Mouse (Mus musculus) heart, adult 2 months (tissue): ENCODE data around the gene Syngr3. TPM values are rescaled to one million over a fixed set of nuclear protein-coding genes. Genes with fewer than 3 reads are reported as not detected.

Experiments used
- DNase-seq, 2 experiments: peaks; one replicate each; pipeline ENCODE4 v3.0.0; 2021
- H3K27ac ChIP-seq: fragments of 200-600 bp; 2 replicates; pipeline ENCODE4 v1.8.1; 2022
- H3K27me3 ChIP-seq: fragments of 200-500 bp; 2 replicates; pipeline ENCODE4 v1.6.1; 2012; ENCODE audit warnings: mild to moderate bottlenecking, low read length, inconsistent platforms, mixed read lengths; ENCODE audit not compliant: control insufficient read depth, insufficient read depth
- H3K36me3 ChIP-seq: fragments of 200-500 bp; 2 replicates; pipeline ENCODE4 v1.6.1; 2012; ENCODE audit warnings: low read length, inconsistent platforms; ENCODE audit not compliant: control insufficient read depth, insufficient read depth
- H3K4me1 ChIP-seq: fragments of 200-500 bp; 2 replicates; pipeline ENCODE4 v1.6.1; 2011; ENCODE audit warnings: low read length; ENCODE audit not compliant: control insufficient read depth, insufficient read depth
- H3K4me3 ChIP-seq: fragments of 200-600 bp; 2 replicates; pipeline ENCODE4 v1.8.1; 2022
- H3K79me2 ChIP-seq: fragments of 200-500 bp; replicated peaks from 2 replicates; pipeline ENCODE4 v1.6.1; 2012; ENCODE audit warnings: mild to moderate bottlenecking, inconsistent platforms, low read length, moderate library complexity, mixed read lengths; ENCODE audit not compliant: control insufficient read depth, insufficient read depth
- H3K9ac ChIP-seq: fragments of 200-500 bp; 2 replicates; pipeline ENCODE4 v1.6.1; 2012; ENCODE audit warnings: low read depth, mild to moderate bottlenecking, control low read depth, inconsistent platforms, low read length, mixed read lengths
- CTCF ChIP-seq: fragments of 200-600 bp; IDR thresholded peaks from 2 replicates; pipeline ENCODE4 v1.8.1; 2022; ENCODE audit warnings: antibody characterized with exemption, mild to moderate bottlenecking, moderate library complexity
- EP300 ChIP-seq: fragments of 200-500 bp; IDR thresholded peaks from 2 replicates; pipeline ENCODE4 v1.6.1; 2011; ENCODE audit warnings: low read depth, low read length, control low read depth; ENCODE audit not compliant: insufficient read depth
- POLR2A ChIP-seq: fragments of 200-500 bp; IDR thresholded peaks from 2 replicates; pipeline ENCODE4 v1.6.1; 2011; ENCODE audit warnings: mild to moderate bottlenecking, low read depth, low read length, control low read depth; ENCODE audit not compliant: insufficient read depth
- WGBS: fragments of 180-500 bp; shearing (Covaris S2); methylation state at CpG from one replicate; pipeline ENCODE4 v1.1.7; 2018; 5-methylcytosine and 5-hydroxymethylcytosine counted together
- intact Hi-C: fragments of 180-260 bp; cut with DNase I; formaldehyde crosslinking; loops from one replicate; pipeline ENCODE4 v1.15.1; 2025
- long read RNA-seq: library from polyadenylated mRNA; stranded (forward); transcript quantifications from one replicate; pipeline ENCODE4 v2.0.0, GENCODE M21; 2021
- polyA plus RNA-seq: library from polyadenylated mRNA; depleted of rRNA; stranded (reverse); fragments of >200 nt; gene quantifications from 2 replicates; pipeline ENCODE4 v1.2.3, GENCODE M21; 2012; rRNA removed
- total RNA-seq, 2 experiments: library from RNA; stranded (reverse); gene quantifications; 2 replicates each; pipeline ENCODE4 v1.2.3; 2021

Gene Syngr3
- total RNA-seq (under 1 TPM; 0.16 to 0.30 TPM), polyA plus RNA-seq (0.43 and 1.00 TPM in 2 replicates)
- long read RNA-seq, partial matches to known transcripts, result 0 of 1 reads
- long read RNA-seq, other reads (novel, unspliced or antisense), result 0 of 1 reads

GRCm38 (mm10) chr17:24689251-24690081 lies at the start of gene Syngr3:
Gene Syngr3, minus strand, starts transcription at chr17:24689955.
- intact Hi-C loops, result no loop called here
- no peak for DNase-seq
- no peaks in the 10 kb centered on the region for H3K36me3 ChIP-seq
- no peaks in the 10 kb centered on the region for H3K79me2 ChIP-seq
- no peak for TF ChIP-seq EP300
- TF ChIP-seq CTCF, result no peak
- TF ChIP-seq POLR2A, result no peak
- H3K4me1 ChIP-seq, result no peaks in the 10 kb centered on the region
- H3K27ac ChIP-seq, result no peak within 1 kb of the TSS
- peaks cover 4% of the 10 kb centered on the region for H3K27me3 ChIP-seq
- WGBS, result 2% methylated on average over 49 of the region's 55 CpGs
- peak within 1 kb of the TSS; percentile 37 for H3K4me3 ChIP-seq
- 0 out of 2 replicates have a peak within 1 kb of the TSS, but pooled peaks have one; percentile 33 for H3K9ac ChIP-seq

DNA sequence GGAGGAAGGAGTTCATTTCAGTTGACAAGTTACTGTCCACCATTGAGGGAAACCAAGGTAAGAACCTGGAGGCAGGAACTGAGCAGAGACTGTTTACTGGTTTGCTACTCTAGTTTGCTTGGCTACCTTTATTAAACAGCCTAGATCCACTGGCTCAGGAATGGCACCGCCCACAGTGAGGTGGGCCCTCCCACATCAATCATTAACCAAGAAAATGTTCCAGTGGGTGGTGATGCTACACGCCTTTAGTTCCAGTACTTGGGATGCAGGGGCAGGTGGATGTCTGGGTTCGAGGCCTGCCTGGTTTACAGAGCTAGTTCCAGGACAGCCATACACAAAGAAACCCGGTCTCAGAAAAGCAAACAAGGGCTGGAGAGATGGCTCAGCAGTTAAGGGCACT lies 48.5 kb upstream of the Syngr3 start:
- 86% methylated on average over 4 of the region's 4 CpGs for WGBS
- H3K79me2 ChIP-seq, result no peaks in the 10 kb centered on the region
- no peak for DNase-seq
- intact Hi-C loops, result no loop called here
- no peak overlapping the region for H3K9ac ChIP-seq
- H3K4me1 ChIP-seq, result peaks cover 3% of the 10 kb centered on the region
- no peak overlapping the region for H3K27ac ChIP-seq
- H3K4me3 ChIP-seq, result no peak overlapping the region
- peaks cover 2% of the 10 kb centered on the region; the same call in 1 of the 2 replicates for H3K36me3 ChIP-seq
- TF ChIP-seq POLR2A, result no peak
- TF ChIP-seq EP300, result no peak
- no peak for TF ChIP-seq CTCF
- no peaks in the 10 kb centered on the region for H3K27me3 ChIP-seq

GRCm38 (mm10) chr17:24737135-24737810 lies 47.5 kb upstream of the Syngr3 start:
- 12% methylated on average over 8 of the region's 8 CpGs for WGBS
- Histone ChIP-seq H3K27ac (peak overlapping the region; percentile 86; the same call in 1 of the 2 replicates), H3K36me3 (peaks cover 2% of the 10 kb centered on the region; the same call in 1 of the 2 replicates), H3K27me3 (no peaks in the 10 kb centered on the region), H3K4me1 (peaks cover 5% of the 10 kb centered on the region), H3K4me3 (peak overlapping the region; percentile 71), H3K79me2 (no peaks in the 10 kb centered on the region), H3K9ac (peak overlapping the region; percentile 77)
- peak; percentile 36 for TF ChIP-seq CTCF
- TF ChIP-seq EP300, result no peak
- no peak for TF ChIP-seq POLR2A
- intact Hi-C loops, result no loop called here
- DNase-seq, result no peak

DNA sequence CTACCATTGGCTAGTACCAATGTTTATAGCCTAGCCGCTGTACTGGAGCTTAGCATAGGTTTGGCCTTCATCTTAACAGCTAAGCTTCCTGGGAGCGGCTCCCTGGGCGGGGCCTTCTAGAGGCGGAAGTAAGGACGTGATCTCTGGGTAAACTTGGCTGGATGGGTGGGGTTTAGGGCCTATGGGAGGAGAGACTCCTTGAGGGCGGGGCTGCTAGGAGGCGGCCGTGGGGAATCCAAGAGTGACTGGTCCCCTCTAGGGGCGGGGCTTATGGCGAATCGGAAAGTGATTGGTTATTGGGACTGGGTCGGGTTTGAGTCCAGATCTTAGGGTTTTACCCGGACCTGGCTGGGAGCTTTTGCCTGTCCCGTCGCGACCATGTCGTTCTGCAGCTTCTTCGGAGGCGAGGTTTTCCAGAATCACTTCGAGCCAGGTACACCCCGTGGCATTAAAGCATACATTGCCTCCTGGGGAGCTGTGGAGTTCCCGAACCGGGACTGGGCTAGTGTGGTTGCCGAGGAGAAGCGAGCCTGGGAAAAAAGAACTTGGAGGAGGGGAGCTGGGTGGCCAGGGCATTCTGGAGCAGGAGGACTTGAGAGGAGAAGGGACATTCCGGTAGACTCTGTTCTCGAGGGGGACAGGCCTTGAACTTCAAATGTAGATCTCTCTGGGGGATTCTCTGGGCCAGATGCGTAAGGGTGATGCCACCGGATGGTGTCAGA lies 46.7 kb upstream of the Syngr3 start, which contains the start of gene Msrb1:
Msrb1 (plus strand) TSS at position 313 of the 722 bp plus-strand sequence.
- Histone ChIP-seq H3K79me2 (no peaks in the 10 kb centered on the region), H3K4me1 (peaks cover 5% of the 10 kb centered on the region), H3K27me3 (no peaks in the 10 kb centered on the region), H3K4me3 (peak within 1 kb of the TSS; percentile 71), H3K9ac (peak within 1 kb of the TSS; percentile 77), H3K27ac (peak within 1 kb of the TSS; percentile 86), H3K36me3 (peaks cover 2% of the 10 kb centered on the region; the same call in 1 of the 2 replicates)
- peak; percentile 94 to 98 for DNase-seq
- TF ChIP-seq EP300, result 0 out of 2 replicates have a peak, but pooled peaks have one; percentile 15
- no peak for TF ChIP-seq CTCF
- peak; percentile 97 for TF ChIP-seq POLR2A
- intact Hi-C loops, result no loop called here
- under 1% methylated on average over 29 of the region's 29 CpGs for WGBS

DNA sequence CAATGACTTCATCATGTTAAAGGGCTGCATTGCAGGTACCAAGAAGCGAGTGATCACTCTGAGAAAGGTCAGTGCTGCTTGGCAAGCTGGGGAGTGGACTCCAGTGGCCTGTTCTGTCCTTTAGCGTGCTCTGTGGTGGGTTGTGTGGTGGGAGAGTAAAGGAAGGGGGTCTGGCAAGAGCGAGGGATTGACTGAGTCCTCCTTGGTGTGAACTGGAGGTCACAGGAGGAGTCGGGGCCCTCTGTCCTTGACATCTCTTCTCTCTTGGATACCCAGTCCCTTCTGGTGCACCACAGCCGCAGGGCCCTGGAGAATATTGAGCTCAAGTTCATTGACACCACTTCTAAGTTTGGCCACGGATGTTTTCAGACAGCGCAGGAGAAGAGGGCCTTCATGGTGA lies 45.7 kb upstream of the Syngr3 start:
- Histone ChIP-seq H3K27ac (peak overlapping the region; percentile 86), H3K4me3 (no peak overlapping the region), H3K27me3 (no peaks in the 10 kb centered on the region), H3K9ac (no peak overlapping the region), H3K4me1 (peaks cover 5% of the 10 kb centered on the region), H3K36me3 (peaks cover 2% of the 10 kb centered on the region; the same call in 1 of the 2 replicates), H3K79me2 (no peaks in the 10 kb centered on the region)
- intact Hi-C loops, result no loop called here
- DNase-seq, result no peak
- WGBS, result 90% methylated on average over 7 of the region's 7 CpGs
- TF ChIP-seq EP300 (no peak), CTCF (no peak), POLR2A (no peak)
